Mouse (Mus musculus) small intestine, adult 2 months (tissue): ENCODE results near the gene Ppp6r1. TPM values are rescaled to one million over a fixed set of nuclear protein-coding genes. Genes with fewer than 3 reads are reported as not detected.

Experiments
- H3K27ac ChIP-seq: fragments of 200-500 bp; 2 replicates; pipeline ENCODE4 v1.5.1; 2012; ENCODE audit warnings: low read depth, low read length, control low read depth, inconsistent platforms; ENCODE audit not compliant: insufficient read depth
- H3K27me3 ChIP-seq: fragments of 200-500 bp; 2 replicates; pipeline ENCODE4 v1.6.1; 2012; ENCODE audit warnings: mild to moderate bottlenecking, moderate library complexity, low read length, inconsistent platforms; ENCODE audit not compliant: control insufficient read depth, insufficient read depth
- H3K36me3 ChIP-seq: fragments of 200-500 bp; 2 replicates; pipeline ENCODE4 v1.6.1; 2012; ENCODE audit warnings: mild to moderate bottlenecking, low read length, control low read depth, inconsistent platforms; ENCODE audit not compliant: control insufficient read depth, insufficient read depth
- H3K4me1 ChIP-seq: fragments of 200-500 bp; 2 replicates; pipeline ENCODE4 v1.6.1; 2012; ENCODE audit warnings: low read length, inconsistent platforms, mixed read lengths; ENCODE audit not compliant: control insufficient read depth, insufficient read depth, insufficient read length
- H3K4me3 ChIP-seq: fragments of 200-500 bp; 2 replicates; pipeline ENCODE4 v1.5.1; 2012; ENCODE audit warnings: low read depth, mild to moderate bottlenecking, control low read depth, inconsistent platforms, low read length, moderate library complexity
- CTCF ChIP-seq: fragments of 200-500 bp; IDR thresholded peaks from 2 replicates; pipeline ENCODE4 v1.5.1; 2012; ENCODE audit warnings: low read depth, mild to moderate bottlenecking, control low read depth, inconsistent platforms, low read length, moderate library complexity, mixed read lengths; ENCODE audit not compliant: insufficient replicate concordance, insufficient read length; ENCODE audit errors: extremely low read depth
- POLR2A ChIP-seq: fragments of 200-500 bp; IDR thresholded peaks from 2 replicates; pipeline ENCODE4 v1.6.1; 2012; ENCODE audit warnings: low read depth, mild to moderate bottlenecking, control low read depth, inconsistent platforms, low read length, moderate library complexity
- WGBS: fragments of 180-500 bp; shearing (Covaris S2); methylation state at CpG from one replicate; pipeline ENCODE4 v1.1.7; 2018; 5-methylcytosine and 5-hydroxymethylcytosine counted together
- polyA plus RNA-seq: library from polyadenylated mRNA; depleted of rRNA; stranded (reverse); fragments of >200 nt; gene quantifications from 2 replicates; pipeline ENCODE4 v1.2.3, GENCODE M21; 2012

Gene Ppp6r1
- polyA plus RNA-seq, 1 experiment: 142 TPM

DNA sequence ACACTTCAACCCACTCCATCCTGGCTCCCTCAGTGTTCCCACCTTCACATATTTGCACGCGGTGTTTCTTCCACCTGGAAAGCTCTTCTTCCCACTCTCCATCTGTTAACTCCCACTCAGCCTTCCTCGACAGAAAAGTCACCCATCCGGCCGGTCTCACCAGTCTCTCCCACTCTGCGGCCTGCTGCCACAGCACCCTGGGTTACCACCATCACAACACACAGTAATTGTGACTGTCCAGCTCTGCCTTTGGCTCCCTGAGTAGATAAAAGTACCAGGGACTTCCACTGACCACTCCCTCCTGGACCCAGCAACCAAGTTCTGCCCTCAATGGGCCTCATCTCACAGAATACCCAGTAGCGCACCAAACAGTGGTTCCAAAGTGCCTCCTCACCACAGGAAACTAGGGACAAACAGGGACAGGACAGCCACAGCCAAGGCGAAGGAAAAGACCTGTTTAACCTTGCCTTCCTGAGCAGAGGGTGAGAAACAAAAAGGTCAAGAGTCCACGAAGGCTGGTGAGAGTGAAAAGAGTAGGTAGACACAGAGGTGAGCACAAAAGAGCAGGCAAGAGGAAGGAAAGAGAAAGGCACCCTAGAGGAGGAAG, 1.2 kb downstream of the Ppp6r1 start:
- Histone ChIP-seq H3K4me3 (peak overlapping the region; percentile 93), H3K36me3 (peaks cover 9% of the 10 kb centered on the region), H3K4me1 (peaks cover 27% of the 10 kb centered on the region; the same call in 1 of the 2 replicates), H3K27me3 (no peaks in the 10 kb centered on the region), H3K27ac (peak overlapping the region; percentile 85)
- WGBS: 5% methylated on average over 9 of the region's 9 CpGs
- TF ChIP-seq CTCF (no peak), POLR2A (no peak)

DNA sequence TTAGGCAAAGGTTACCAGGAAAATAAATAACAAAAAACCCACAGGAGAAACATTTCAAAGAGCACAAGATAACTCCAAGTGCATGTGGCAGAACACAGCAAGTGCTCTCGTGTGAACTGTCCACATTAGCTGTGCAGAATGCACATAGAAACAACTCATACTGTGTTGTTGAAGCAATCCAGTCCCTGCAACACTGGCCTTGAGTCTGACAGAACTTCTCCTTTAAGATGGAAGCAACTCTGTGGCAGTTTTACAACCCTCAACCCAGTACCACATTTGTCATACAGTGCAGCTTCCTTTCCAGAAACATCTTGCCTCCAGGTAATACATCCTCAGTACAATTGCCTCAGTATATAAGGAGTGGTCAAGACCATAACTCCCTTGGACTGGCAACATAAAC, 2.0 kb downstream of the Ppp6r1 start:
- WGBS: 3% methylated on average over 1 of the region's 1 CpGs
- Histone ChIP-seq H3K27ac (no peak overlapping the region), H3K27me3 (no peaks in the 10 kb centered on the region), H3K36me3 (peaks cover 14% of the 10 kb centered on the region), H3K4me1 (peaks cover 34% of the 10 kb centered on the region; the same call in 1 of the 2 replicates), H3K4me3 (no peak overlapping the region)
- TF ChIP-seq POLR2A (no peak), CTCF (no peak)

GRCm38 (mm10) chr7:4655916-4656315, 2.9 kb downstream of the Ppp6r1 start:
- WGBS: 28% methylated on average over 1 of the region's 1 CpGs
- H3K27ac ChIP-seq: 0 out of 2 replicates have a peak overlapping the region, but pooled peaks have one; percentile 47
- H3K4me3 ChIP-seq: no peak overlapping the region
- no peak for TF ChIP-seq CTCF
- TF ChIP-seq POLR2A: no peak
- peaks cover 14% of the 10 kb centered on the region for H3K36me3 ChIP-seq
- no peaks in the 10 kb centered on the region for H3K27me3 ChIP-seq
- peaks cover 42% of the 10 kb centered on the region; the same call in 1 of the 2 replicates for H3K4me1 ChIP-seq

- H3K4me3 ChIP-seq: no peak overlapping the region
- TF ChIP-seq CTCF (no peak), POLR2A (no peak)
- H3K27me3 ChIP-seq: no peaks in the 10 kb centered on the region
- H3K36me3 ChIP-seq: peaks cover 14% of the 10 kb centered on the region
- WGBS: 69% methylated on average over 4 of the region's 4 CpGs
- peak overlapping the region; percentile 47 for H3K27ac ChIP-seq
- H3K4me1 ChIP-seq: peaks cover 42% of the 10 kb centered on the region; the same call in 1 of the 2 replicates
Observed at GRCm38 (mm10) chr7:4655393-4655792, 3.4 kb downstream of the Ppp6r1 start.

GRCm38 (mm10) chr7:4654221-4654620, 4.6 kb downstream of the Ppp6r1 start:
- Histone ChIP-seq H3K36me3 (peaks cover 14% of the 10 kb centered on the region), H3K27ac (peak overlapping the region; percentile 93), H3K4me3 (no peak overlapping the region), H3K4me1 (peaks cover 40% of the 10 kb centered on the region; the same call in 1 of the 2 replicates), H3K27me3 (no peaks in the 10 kb centered on the region)
- 67% methylated on average over 2 of the region's 2 CpGs for WGBS
- TF ChIP-seq CTCF (no peak), POLR2A (no peak)

GRCm38 (mm10) chr7:4653780-4654179, 5.0 kb downstream of the Ppp6r1 start:
- H3K4me3 ChIP-seq: no peak overlapping the region
- no peaks in the 10 kb centered on the region for H3K27me3 ChIP-seq
- TF ChIP-seq POLR2A (no peak), CTCF (no peak)
- H3K4me1 ChIP-seq: peaks cover 40% of the 10 kb centered on the region; the same call in 1 of the 2 replicates
- peaks cover 14% of the 10 kb centered on the region for H3K36me3 ChIP-seq
- 61% methylated on average over 7 of the region's 7 CpGs for WGBS
- H3K27ac ChIP-seq: peak overlapping the region; percentile 93

GRCm38 (mm10) chr7:4653351-4653750, 5.5 kb downstream of the Ppp6r1 start:
- TF ChIP-seq POLR2A (no peak), CTCF (no peak)
- H3K27me3 ChIP-seq: no peaks in the 10 kb centered on the region
- H3K27ac ChIP-seq: peak overlapping the region; percentile 93
- peaks cover 14% of the 10 kb centered on the region for H3K36me3 ChIP-seq
- WGBS: 45% methylated on average over 5 of the region's 5 CpGs
- 0 out of 2 replicates have a peak overlapping the region, but pooled peaks have one; percentile 14 for H3K4me3 ChIP-seq
- peaks cover 40% of the 10 kb centered on the region; the same call in 1 of the 2 replicates for H3K4me1 ChIP-seq
